Mouse (Mus musculus) brain, adult 2 months (tissue): ENCODE data around the gene Dync2li1.

Source experiments
- DNase-seq: peaks from one replicate; pipeline ENCODE4 v3.0.0; 2011; ENCODE audit warnings: low read depth, low spot score

Dync2li1 gene

DNA sequence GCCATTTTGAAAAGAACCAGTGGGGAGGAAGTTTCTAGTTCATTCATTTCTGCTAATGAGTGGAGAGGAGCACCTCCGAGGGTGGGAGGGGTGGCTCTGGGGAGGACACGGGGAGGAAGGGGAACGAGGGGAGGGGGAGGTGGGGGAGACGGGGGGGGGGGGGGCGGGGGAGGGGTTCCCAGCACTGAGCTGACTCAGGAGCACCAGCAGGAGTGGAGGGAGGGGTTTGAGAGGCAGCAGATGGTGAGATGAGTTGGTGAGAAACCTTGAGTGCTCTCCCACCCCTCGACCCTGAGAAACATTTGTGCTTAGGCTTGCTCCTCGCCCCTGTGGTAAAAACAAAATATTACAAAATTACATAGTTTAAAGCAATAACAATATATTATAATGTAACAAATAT lies 19.6 kb downstream of the Dync2li1 start:
- no peak for DNase-seq

GRCm38 (mm10) chr17:84646477-84646876 lies 20.2 kb downstream of the Dync2li1 start:
- DNase-seq: peak; percentile 44

GRCm38 (mm10) chr17:84647630-84648029 lies 21.3 kb downstream of the Dync2li1 start:
- DNase-seq: no peak

DNA sequence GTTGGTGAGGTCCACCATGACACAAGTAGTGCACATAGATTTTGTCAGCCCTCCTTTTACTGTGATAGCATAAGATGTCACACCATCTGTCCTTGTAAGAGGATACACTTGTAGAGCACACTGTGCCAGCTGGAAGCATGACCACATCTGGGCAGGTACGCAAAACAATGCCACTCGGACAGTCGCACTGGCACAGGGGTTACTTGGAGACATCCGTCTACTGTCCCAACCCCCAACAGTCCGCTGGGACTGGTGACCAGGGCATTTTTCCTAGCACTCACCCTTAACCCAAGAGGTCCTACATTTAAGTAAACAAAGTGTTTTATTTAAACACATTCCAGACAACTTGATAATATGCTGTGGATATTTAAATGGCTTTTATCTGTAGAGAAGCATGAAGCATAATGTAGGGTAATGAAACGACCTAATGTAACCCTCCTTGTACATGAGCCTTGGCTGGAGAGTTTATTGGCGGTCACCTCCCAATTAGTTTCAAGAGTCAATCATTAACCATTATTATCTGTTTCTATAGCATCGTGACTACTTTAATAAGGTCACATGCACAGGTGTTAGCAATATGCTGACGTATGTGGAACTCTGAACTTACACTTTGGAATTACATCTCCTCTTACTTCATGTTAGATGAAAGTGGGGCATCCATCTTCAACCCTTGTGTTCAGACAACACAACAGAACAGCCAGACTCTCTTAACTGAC lies 24.2 kb downstream of the Dync2li1 start:
- DNase-seq: no peak

- no peak for DNase-seq
These were observed 27.2 kb downstream of the Dync2li1 start for GRCm38 (mm10) chr17:84653544-84653943.

- no peak for DNase-seq
These were observed 29.9 kb downstream of the Dync2li1 start for GRCm38 (mm10) chr17:84656205-84656604.

GRCm38 (mm10) chr17:84656653-84657421 lies 30.5 kb downstream of the Dync2li1 start:
- DNase-seq: peak; percentile 49

GRCm38 (mm10) chr17:84657422-84657732 lies 31.1 kb downstream of the Dync2li1 start:
- DNase-seq: no peak

GRCm38 (mm10) chr17:84657782-84658181 lies 31.5 kb downstream of the Dync2li1 start:
- DNase-seq: no peak

DNA sequence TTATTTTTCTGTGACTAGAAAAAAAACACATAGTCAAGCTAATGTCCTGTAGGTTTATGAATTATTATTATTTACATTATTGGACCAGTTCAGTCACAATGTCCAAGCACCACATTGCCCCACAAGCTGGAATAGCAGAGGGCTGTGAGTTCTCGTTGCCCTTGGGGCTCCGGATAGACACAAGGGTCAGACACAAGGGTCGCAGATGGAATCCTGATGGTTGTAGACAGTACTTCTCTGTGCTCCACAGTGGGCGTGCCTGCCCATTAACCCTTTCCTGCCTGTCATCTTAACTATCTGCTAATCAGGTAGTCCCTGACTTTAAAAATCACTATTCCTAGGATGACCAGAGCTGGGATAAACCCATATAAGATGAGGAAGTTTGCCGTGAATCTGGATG lies 31.9 kb downstream of the Dync2li1 start:
- no peak for DNase-seq

GRCm38 (mm10) chr17:84658951-84659350 lies 32.7 kb downstream of the Dync2li1 start:
- no peak for DNase-seq

DNA sequence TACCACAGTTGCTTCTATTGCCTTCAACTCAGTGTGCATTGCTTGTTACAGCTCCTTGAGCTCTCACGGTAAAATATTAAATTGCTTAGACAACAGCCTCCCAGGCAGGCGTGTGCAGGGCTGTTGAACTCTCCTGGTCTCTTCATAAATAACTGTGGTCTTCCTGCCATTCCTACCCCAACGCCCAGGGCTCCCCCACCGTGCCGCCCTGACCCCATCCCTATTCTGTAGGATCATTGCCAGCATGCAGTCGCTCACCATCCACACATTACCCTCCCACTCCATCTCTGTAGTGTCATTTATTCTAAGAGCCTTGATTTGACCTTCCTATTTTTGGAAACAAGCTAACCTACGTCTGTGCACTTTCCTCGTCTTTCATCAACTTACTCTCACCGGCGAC lies 38.8 kb downstream of the Dync2li1 start:
- DNase-seq: no peak

- no peak for DNase-seq
These were observed 39.4 kb downstream of the Dync2li1 start for GRCm38 (mm10) chr17:84665691-84666090.

DNA sequence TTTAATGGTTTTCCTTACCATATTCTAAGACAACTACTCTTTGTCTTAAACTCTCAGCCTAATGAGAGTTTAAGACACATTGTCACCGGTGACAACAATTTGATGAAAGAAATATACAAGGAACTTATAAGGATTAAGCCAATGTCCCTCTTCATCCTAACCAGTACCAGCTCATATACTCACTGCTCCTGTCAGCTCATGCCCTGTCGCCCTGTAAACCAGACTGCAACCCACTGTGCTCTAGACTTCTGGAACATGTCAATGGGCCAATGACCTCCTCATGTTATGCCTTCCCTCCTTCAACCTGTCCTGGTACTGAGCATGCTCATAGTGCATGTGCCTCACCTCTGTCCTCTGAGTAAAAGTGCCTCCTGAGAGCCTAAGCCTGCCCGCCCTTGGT lies 41.6 kb downstream of the Dync2li1 start:
- no peak for DNase-seq

DNA sequence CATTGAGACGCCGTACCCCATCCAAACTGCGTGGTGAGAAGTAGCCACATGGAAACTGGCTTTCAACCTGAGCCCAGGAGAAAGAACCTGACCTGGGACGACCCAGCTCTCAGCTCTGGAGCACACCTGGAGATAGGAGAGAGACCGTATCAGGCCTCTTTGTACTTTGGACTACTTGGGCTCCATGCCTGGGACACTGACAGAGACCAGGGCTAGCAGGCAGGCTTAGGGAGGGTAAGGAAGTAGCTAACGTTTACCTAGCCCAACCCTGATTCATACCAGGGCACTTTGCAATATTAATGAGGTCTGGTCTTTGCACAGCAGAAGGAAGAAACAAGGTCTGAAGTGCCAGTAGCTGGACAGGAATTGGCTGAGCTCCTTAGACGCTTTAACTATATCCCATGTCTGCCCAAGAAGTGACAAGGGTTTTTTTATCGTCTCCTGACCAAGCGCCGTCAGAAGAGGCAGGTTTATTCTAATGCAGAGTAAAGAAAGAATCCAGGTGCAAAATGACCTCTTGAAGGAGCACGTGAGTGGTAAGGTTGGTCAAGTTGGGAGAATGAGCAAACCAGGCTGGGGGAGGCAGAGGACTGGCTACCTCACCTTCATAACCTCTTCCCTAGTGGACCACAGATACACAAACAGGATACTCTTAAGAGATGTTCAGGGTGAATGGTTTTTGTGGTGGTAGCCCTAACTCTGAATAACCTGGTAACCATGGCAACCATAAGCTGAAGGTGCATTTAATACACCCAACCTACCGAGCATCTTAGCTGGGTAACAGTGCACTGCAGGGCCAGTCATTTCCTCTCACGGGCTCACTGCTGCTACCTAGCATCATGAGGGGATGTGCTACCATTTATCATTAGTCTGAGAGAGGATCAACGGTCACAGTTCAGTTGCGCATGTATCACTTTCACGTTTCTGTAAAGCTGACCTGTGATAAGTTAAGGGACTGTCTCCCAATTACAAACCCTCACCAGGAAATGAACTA lies 46.4 kb downstream of the Dync2li1 start:
- DNase-seq: no peak

DNA sequence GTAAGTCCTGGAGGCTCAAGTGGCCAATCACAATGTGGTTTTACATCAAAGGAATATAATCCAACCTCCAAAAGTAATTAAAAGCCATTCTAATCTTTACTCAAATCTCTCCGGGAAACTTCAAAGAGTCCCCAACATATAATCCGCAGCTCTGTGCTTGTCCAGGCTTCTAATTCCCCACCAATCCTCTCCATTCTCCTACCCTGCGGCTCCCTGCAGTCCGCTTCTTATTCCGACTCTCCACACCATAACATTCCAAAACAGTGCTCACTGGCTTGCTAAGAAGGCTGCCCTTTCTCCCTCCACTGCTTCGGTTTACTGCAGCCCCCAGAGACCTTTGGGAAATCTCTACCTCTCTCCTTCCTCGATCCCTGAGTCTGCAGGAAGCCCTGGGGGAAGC lies 47.8 kb downstream of the Dync2li1 start:
- DNase-seq: no peak

- peak; percentile 61 for DNase-seq
These were observed 48.9 kb downstream of the Dync2li1 start for GRCm38 (mm10) chr17:84675204-84675603.

- no peak for DNase-seq
These were observed 49.7 kb downstream of the Dync2li1 start, which contains the start of gene Abcg8 for GRCm38 (mm10) chr17:84675951-84676366. Gene Abcg8, plus strand, starts transcription at chr17:84676302.

DNA sequence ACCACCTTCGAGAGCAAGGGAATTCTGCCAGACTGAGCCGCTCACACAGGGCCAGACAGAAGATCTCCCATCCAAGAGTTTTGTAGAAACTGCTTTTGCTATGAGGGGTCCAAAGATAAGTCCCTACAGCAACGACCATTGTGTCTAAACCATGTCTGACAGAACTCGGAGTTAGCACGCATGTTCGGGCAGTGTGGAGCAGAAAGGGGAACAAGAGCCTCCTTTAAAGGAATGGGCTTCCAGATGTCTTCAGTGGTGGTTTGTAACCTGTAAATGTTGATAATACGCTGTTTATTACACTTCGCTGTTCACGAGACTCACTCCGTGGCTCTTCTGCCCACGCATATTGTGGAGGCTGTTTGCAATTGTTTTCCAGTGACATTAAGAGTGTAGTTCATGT lies 51.3 kb downstream of the Dync2li1 start:
- DNase-seq: no peak

DNA sequence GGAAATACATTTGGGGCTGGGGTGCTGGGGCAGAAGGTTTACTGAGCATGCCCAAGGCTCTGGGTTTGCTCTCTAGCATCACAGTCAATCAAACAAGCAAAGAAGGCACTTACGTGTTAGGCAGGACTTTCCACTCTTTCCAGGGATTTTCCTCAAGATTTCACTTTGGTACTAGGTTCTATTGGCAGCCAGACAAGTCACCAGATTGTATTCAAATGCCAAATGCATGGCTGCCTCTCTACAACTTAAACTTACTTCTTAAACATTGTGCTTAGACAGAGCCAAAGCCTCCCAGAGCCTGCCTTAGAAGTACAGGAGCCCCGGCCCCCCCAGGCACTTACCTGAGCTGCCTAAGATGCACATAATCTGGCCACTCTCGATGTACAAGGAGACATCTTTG lies 55.4 kb downstream of the Dync2li1 start:
- peak; percentile 71 for DNase-seq

DNA sequence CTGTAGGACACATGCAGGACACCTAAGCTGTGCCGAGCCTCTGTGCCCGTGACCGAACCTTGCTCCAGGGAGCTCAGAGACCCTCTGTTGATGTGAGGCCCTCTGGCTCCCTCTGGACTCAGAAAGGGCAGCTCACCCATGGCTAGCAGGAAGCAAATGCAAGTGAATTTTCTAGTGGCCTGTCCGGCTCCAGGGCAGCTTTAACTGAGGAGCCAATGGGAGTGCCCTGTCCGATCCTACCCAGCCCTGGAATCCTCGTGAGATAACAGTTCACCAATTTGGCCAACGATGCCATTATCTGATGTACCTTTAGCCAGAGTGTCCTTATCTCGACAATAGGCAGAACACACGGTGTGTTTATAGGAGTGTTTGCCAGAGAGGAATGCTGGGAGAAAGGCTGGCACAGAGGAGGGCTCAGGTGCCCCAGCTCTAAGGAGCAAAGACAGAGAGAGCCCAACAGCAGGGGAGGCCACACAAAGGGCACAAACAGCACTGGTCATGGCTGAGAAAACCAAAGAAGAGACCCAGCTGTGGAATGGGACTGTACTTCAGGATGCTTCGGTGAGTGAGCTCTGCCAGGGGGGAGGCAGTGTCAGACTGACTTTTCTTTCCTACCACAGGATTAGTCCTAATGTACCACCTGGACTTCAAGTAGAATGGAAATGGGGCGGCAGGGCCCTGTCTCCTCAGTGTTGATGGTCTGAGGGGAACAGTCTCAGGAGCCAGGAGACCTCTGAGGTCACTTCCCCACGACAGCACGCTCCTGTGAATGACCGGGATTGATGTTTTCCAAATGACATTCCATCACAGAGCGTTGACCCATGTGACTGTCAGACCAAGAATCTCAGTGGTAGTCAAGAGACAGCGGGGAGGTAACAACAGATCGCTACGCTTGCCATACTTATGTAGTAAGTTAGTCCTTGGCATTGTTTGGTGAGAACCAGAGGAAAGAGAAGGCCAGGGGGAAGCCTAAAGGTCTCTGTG lies 56.7 kb downstream of the Dync2li1 start, which contains the start of gene Abcg5:
Abcg5 (minus strand) TSS at position 278 of the 984 bp plus-strand sequence.
- no peak for DNase-seq
